ENCODE assay signal across 15 mouse cellular contexts in the genomic region with DNA sequence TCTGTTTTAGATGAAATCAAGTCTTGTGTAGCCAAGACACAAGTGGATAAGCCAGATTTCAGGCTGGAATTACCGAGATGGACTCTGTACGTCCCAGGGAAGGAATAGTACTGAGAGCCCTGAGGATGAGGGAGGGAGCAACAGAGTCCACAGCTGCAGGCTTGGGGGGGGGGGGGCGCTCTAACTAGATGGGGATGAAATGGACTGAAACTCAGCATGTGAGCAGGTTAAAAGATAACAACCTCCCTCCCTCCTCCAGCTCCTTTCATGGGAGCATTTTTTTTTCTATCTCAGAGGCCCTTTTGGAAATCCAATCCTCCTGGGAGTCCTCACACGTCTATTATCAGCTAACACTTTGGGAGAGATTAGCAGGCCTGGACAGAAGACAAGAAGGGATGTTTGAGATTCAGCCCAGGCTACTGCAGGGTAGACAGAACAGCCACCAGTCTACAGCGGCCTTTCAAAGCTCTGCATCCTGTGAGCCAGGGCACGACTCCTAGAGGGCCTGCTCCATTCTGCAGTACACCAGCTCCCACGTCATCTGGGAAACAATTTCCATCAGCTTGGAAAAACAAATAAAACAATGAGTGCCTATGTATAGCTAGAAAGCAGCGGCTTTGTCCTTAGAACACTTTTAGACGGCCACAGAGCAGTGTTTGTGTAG. TPM values are rescaled to one million over a fixed set of nuclear protein-coding genes. Genes with fewer than 3 reads are reported as not detected.
DNase-seq lines count a peak whose midpoint lies in the region; ATAC-seq and TF ChIP-seq lines count a peak whose summit lies in the region.
"Had no signal": no experiment of that assay in that cellular context is flagged by ENCODE, and none has a peak within 500 bp of the region (broad histone marks: within the 10 kb centered on the region; RNA-seq: fewer than 3 reads in every experiment).

No protein-coding gene starts in this region.

- no peaks in the 10 kb centered on the region for H3K36me3 ChIP-seq in heart, embryonic 12.5 days
- H3K36me3 ChIP-seq in kidney, postnatal 0 days (ENCODE audit: insufficient read depth, low read length): no peaks in the 10 kb centered on the region
- no peaks in the 10 kb centered on the region for H3K36me3 ChIP-seq in embryonic facial prominence, embryonic 10.5 days (replicated peaks)
- no peaks in the 10 kb centered on the region for H3K36me3 ChIP-seq in hindbrain, embryonic 16.5 days (ENCODE audit: control insufficient read depth, insufficient read depth, low read length)
- H3K36me3 ChIP-seq: limb, embryonic 13.5 days; lung, embryonic 15.5 days; stomach, embryonic 15.5 days had no signal

- no peak overlapping the region for H3K4me3 ChIP-seq in heart, embryonic 12.5 days
- no peak overlapping the region for H3K4me3 ChIP-seq in kidney, postnatal 0 days (replicated peaks; ENCODE audit: low read depth, low read length)
- H3K4me3 ChIP-seq in embryonic facial prominence, embryonic 10.5 days: no peak overlapping the region
- H3K4me3 ChIP-seq in hindbrain, embryonic 16.5 days (ENCODE audit: low read length): no peak overlapping the region
- H3K4me3 ChIP-seq: limb, embryonic 13.5 days; lung, embryonic 15.5 days; megakaryocyte, embryonic 14.5 days; stomach, embryonic 15.5 days had no signal

- H3K9ac ChIP-seq in heart, embryonic 12.5 days: no peak overlapping the region
- H3K9ac ChIP-seq in kidney, postnatal 0 days (ENCODE audit: low read depth, low read length): no peak overlapping the region
- H3K9ac ChIP-seq in hindbrain, embryonic 16.5 days (ENCODE audit: low read depth, low read length): no peak overlapping the region
- H3K9ac ChIP-seq: limb, embryonic 13.5 days; lung, embryonic 15.5 days; stomach, embryonic 15.5 days had no signal

- H3K4me1 ChIP-seq in heart, embryonic 12.5 days (replicated peaks): peaks cover 71% of the 10 kb centered on the region
- H3K4me1 ChIP-seq in kidney, postnatal 0 days (replicated peaks; ENCODE audit: insufficient read depth, low read length): peaks cover 41% of the 10 kb centered on the region
- H3K4me1 ChIP-seq in embryonic facial prominence, embryonic 10.5 days: peaks cover 73% of the 10 kb centered on the region
- H3K4me1 ChIP-seq in hindbrain, embryonic 16.5 days (ENCODE audit: control insufficient read depth, insufficient read depth, low read depth, low read length): peaks cover 17% of the 10 kb centered on the region

- 0 out of 2 replicates have a peak, but pooled peaks have one; percentile 31 for ATAC-seq in heart, embryonic 12.5 days (ENCODE audit: insufficient number of reproducible peaks, low FRiP score)
- ATAC-seq in kidney, postnatal 0 days (replicated peaks; ENCODE audit: low FRiP score, low read depth): no peak
- ATAC-seq in hindbrain, embryonic 16.5 days: 0 out of 2 replicates have a peak, but pooled peaks have one; percentile 29
- ATAC-seq: CD4-positive, CD25-positive, alpha-beta regulatory T cell, adult 4 months; inflammation-experienced regulatory T-cells, adult 6 months had no signal

- WGBS in heart, embryonic 12.5 days: 9% methylated on average over 9 of the region's 9 CpGs
- 17% methylated on average over 9 of the region's 9 CpGs for WGBS in kidney, postnatal 0 days
- 24% methylated on average over 9 of the region's 9 CpGs for WGBS in embryonic facial prominence, embryonic 10.5 days
- WGBS in hindbrain, embryonic 16.5 days: 26% methylated on average over 9 of the region's 9 CpGs

- no peaks in the 10 kb centered on the region for H3K27me3 ChIP-seq in heart, embryonic 12.5 days (replicated peaks)
- no peaks in the 10 kb centered on the region for H3K27me3 ChIP-seq in kidney, postnatal 0 days (ENCODE audit: insufficient read depth, low read length)
- H3K27me3 ChIP-seq in embryonic facial prominence, embryonic 10.5 days (replicated peaks; ENCODE audit: low read depth, poor library complexity, severe bottlenecking): peaks cover 18% of the 10 kb centered on the region; the same call in 1 of the 2 replicates
- H3K27me3 ChIP-seq in hindbrain, embryonic 16.5 days (replicated peaks; ENCODE audit: control insufficient read depth, insufficient read depth, low read length): no peaks in the 10 kb centered on the region
- H3K27me3 ChIP-seq: limb, embryonic 13.5 days; stomach, embryonic 15.5 days had no signal

- DNase-seq in heart, adult 8-10 months (ENCODE audit: low spot score): no peak
- no peak for DNase-seq in kidney, postnatal 0 days (ENCODE audit: low spot score)
- no peak for DNase-seq in kidney, postnatal 4 days
- DNase-seq in embryonic facial prominence, embryonic 10.5 days (ENCODE audit: low spot score): no peak
- no peak for DNase-seq in retina, embryonic 14.5 days (ENCODE audit: low spot score)
- DNase-seq: cerebellum, adult 9-10 months; gastrocnemius, postnatal 36 days had no signal

- peak overlapping the region; percentile 64 for H3K27ac ChIP-seq in heart, embryonic 12.5 days (ENCODE audit: poor library complexity, severe bottlenecking)
- H3K27ac ChIP-seq in kidney, postnatal 0 days: peak overlapping the region; percentile 54; the same call in 1 of the 2 replicates
- H3K27ac ChIP-seq in embryonic facial prominence, embryonic 10.5 days (replicated peaks): peak overlapping the region; percentile 1; the same call in 1 of the 2 replicates
- H3K27ac ChIP-seq in hindbrain, embryonic 16.5 days (ENCODE audit: low read depth, low read length): no peak overlapping the region
- H3K27ac ChIP-seq: limb, embryonic 13.5 days; lung, embryonic 15.5 days; stomach, embryonic 15.5 days had no signal

- no peak overlapping the region for H3K4me2 ChIP-seq in heart, embryonic 12.5 days
- H3K4me2 ChIP-seq in kidney, postnatal 0 days (ENCODE audit: low read length): no peak overlapping the region
- H3K4me2 ChIP-seq in hindbrain, embryonic 16.5 days (ENCODE audit: low read length): no peak overlapping the region
- H3K4me2 ChIP-seq: limb, embryonic 13.5 days; lung, embryonic 15.5 days; stomach, embryonic 15.5 days had no signal

- 0 out of 2 replicates have a peak, but pooled peaks cover 3% of the 10 kb centered on the region for H3K9me3 ChIP-seq in heart, embryonic 12.5 days (replicated peaks)
- H3K9me3 ChIP-seq in kidney, postnatal 0 days (replicated peaks; ENCODE audit: low read length): no peaks in the 10 kb centered on the region
- no peaks in the 10 kb centered on the region for H3K9me3 ChIP-seq in embryonic facial prominence, embryonic 10.5 days
- no peaks in the 10 kb centered on the region; the same call in none of the 2 replicates for H3K9me3 ChIP-seq in hindbrain, embryonic 16.5 days (ENCODE audit: control insufficient read depth, low read length)
- H3K9me3 ChIP-seq: limb, embryonic 13.5 days; lung, embryonic 15.5 days; stomach, embryonic 15.5 days had no signal

- no peak for TF ChIP-seq CTCF in kidney, postnatal 0 days (IDR thresholded peaks at IDR 0.05; ENCODE audit: low read depth)

RNA-seq across cellular contexts. Expression of a gene that starts 50.8 kb away (rescaled TPM):
- polyA plus RNA-seq in heart, embryonic 12.5 days (2016; fragmentation: Nextera tagmentation; extraction: Ambion mirVana): 6.2 and 7.7 TPM in 2 replicates
- total RNA-seq in heart, adult 8-10 months (2022): 10 to 100 TPM in 1 of 4 experiments, 1 to 10 TPM in 3; 4.7 to 13.0 (median 6.8) TPM
- polyA plus RNA-seq in kidney, postnatal 0 days (2015; fragmentation: Nextera tagmentation; extraction: Ambion mirVana): 7.0 and 8.5 TPM in 2 replicates
- 7.9 and 8.1 TPM in 2 replicates for polyA plus RNA-seq in embryonic facial prominence, embryonic 10.5 days (2016; fragmentation: Nextera tagmentation; extraction: Ambion mirVana)
- polyA plus RNA-seq in hindbrain, embryonic 16.5 days (2015; fragmentation: Nextera tagmentation; extraction: Ambion mirVana): 4.1 and 4.6 TPM in 2 replicates
